Mouse (Mus musculus) left cerebral cortex, postnatal 25 days (tissue): ENCODE data around the gene Tbc1d24. TPM values are rescaled to one million over a fixed set of nuclear protein-coding genes. Genes with fewer than 3 reads are reported as not detected.

Source experiments
- DNase-seq, 2 experiments: peaks; one replicate each; pipeline ENCODE4 v3.0.0; 2022; ENCODE audit warnings: low spot score in 2 of 2, mixed read lengths in 1 of 2
- intact Hi-C: fragments of 180-260 bp; cut with DNase I; formaldehyde crosslinking; loops from one replicate; pipeline ENCODE4 v1.15.1; 2025
- total RNA-seq, 2 experiments: library from RNA; stranded (reverse); gene quantifications; 2 replicates each; pipeline ENCODE4 v1.2.3; 2021

The Tbc1d24 gene
- total RNA-seq = 10 to 100 TPM; 63.7 to 68.9 TPM

GRCm38 (mm10) chr17:24205284-24205888 is at the start of gene Tbc1d24:
Gene Tbc1d24, minus strand, starts transcription at chr17:24205562.
- peak; percentile 95 to 97 for DNase-seq
- intact Hi-C loops = loop anchor here (5.0 kb wide), 1 partner anchor 147 kb away; the partner anchor contains the start of genes Abca17 and Abca3

GRCm38 (mm10) chr17:24252329-24252728 is 47.0 kb upstream of the Tbc1d24 start:
- no peak for DNase-seq
- intact Hi-C loops = loop anchor here (5.0 kb wide), 1 partner anchor 95 kb away; no protein-coding TSS in a partner anchor

GRCm38 (mm10) chr17:24251320-24252069 is 46.1 kb upstream of the Tbc1d24 start, which contains the start of gene Ccnf:
Gene Ccnf, minus strand, starts transcription at chr17:24251484.
- intact Hi-C loops = loop anchor here (2.0 to 5.0 kb wide), 2 partner anchors 83 to 96 kb away; partner anchors contain the start of gene Atp6v0c
- peak; percentile 95 to 99 for DNase-seq

GRCm38 (mm10) chr17:24250988-24251319 is 45.6 kb upstream of the Tbc1d24 start:
- DNase-seq = no peak
- intact Hi-C loops = loop anchor here (2.0 to 5.0 kb wide), 2 partner anchors 82 to 96 kb away; partner anchors contain the start of gene Atp6v0c

- intact Hi-C loops = no loop called here
- no peak for DNase-seq
Measured at GRCm38 (mm10) chr17:24248641-24249040, 43.3 kb upstream of the Tbc1d24 start.

- intact Hi-C loops = no loop called here
- DNase-seq = peak; percentile 20 to 73
Measured at GRCm38 (mm10) chr17:24244061-24244460, 38.7 kb upstream of the Tbc1d24 start.

- intact Hi-C loops = no loop called here
- DNase-seq = peak in 1 of 2 experiments; percentile 20
Measured at GRCm38 (mm10) chr17:24243311-24243969, 38.1 kb upstream of the Tbc1d24 start.

- intact Hi-C loops = no loop called here
- no peak for DNase-seq
Measured at GRCm38 (mm10) chr17:24236921-24237320, 31.6 kb upstream of the Tbc1d24 start.

- DNase-seq = no peak
- intact Hi-C loops = no loop called here
Measured at GRCm38 (mm10) chr17:24236479-24236878, 31.1 kb upstream of the Tbc1d24 start.

- intact Hi-C loops = no loop called here
- no peak for DNase-seq
Measured at GRCm38 (mm10) chr17:24227941-24228340, 22.6 kb upstream of the Tbc1d24 start.

- intact Hi-C loops = no loop called here
- no peak for DNase-seq
Measured at GRCm38 (mm10) chr17:24226721-24227120, 21.4 kb upstream of the Tbc1d24 start.

- no peak for DNase-seq
- intact Hi-C loops = no loop called here
Measured at GRCm38 (mm10) chr17:24225851-24226250, 20.5 kb upstream of the Tbc1d24 start.

GRCm38 (mm10) chr17:24224741-24225140 is 19.4 kb upstream of the Tbc1d24 start:
- intact Hi-C loops = no loop called here
- DNase-seq = no peak

- intact Hi-C loops = no loop called here
- no peak for DNase-seq
Measured at GRCm38 (mm10) chr17:24223513-24223912, 18.2 kb upstream of the Tbc1d24 start.

GRCm38 (mm10) chr17:24222653-24223052 is 17.3 kb upstream of the Tbc1d24 start:
- intact Hi-C loops = no loop called here
- no peak for DNase-seq

- intact Hi-C loops = no loop called here
- peak; percentile 89 to 98 for DNase-seq
Measured at GRCm38 (mm10) chr17:24220435-24221411, 15.4 kb upstream of the Tbc1d24 start, which contains the start of gene Tedc2. Gene Tedc2, minus strand, starts transcription at chr17:24220851.

GRCm38 (mm10) chr17:24216836-24217235 is 11.5 kb upstream of the Tbc1d24 start:
- DNase-seq = no peak
- intact Hi-C loops = no loop called here

GRCm38 (mm10) chr17:24213186-24213585 is 7.8 kb upstream of the Tbc1d24 start:
- DNase-seq = peak in 1 of 2 experiments; percentile 62

GRCm38 (mm10) chr17:24212441-24213018 is 7.2 kb upstream of the Tbc1d24 start:
- intact Hi-C loops = no loop called here

More at GRCm38 (mm10) chr17:24213186-24213585, 7.8 kb upstream of the Tbc1d24 start:
- intact Hi-C loops = no loop called here

More at GRCm38 (mm10) chr17:24212441-24213018, 7.2 kb upstream of the Tbc1d24 start:
- DNase-seq = no peak
